Mouse (Mus musculus) liver, embryonic 11.5 days (tissue): ENCODE data around the gene Dcbld2. TPM values are rescaled to one million over a fixed set of nuclear protein-coding genes. Genes with fewer than 3 reads are reported as not detected.
A peak's percentile ranks its signal among the peaks of the same experiment; 100 is the strongest.

Source experiments
- ATAC-seq: fragments of 200-750 bp; cut with Nextera tagmentation; replicated peaks from 2 replicates; pipeline ENCODE4 v1.8.0; 2017; ENCODE audit warnings: moderate number of reproducible peaks, mild to moderate bottlenecking, moderate TSS enrichment, moderate library complexity; ENCODE audit not compliant: low FRiP score
- DNase-seq: peaks from one replicate; pipeline ENCODE4 v3.0.0-alpha.2; 2017; ENCODE audit warnings: low spot score
- H3K27ac ChIP-seq: fragments of 300-500 bp; sonication (generic); 2 replicates; pipeline ENCODE4 v1.5.1; 2014; ENCODE audit warnings: mild to moderate bottlenecking, low read depth, low read length, control low read depth
- H3K27me3 ChIP-seq: fragments of 300-500 bp; sonication (generic); replicated peaks from 2 replicates; pipeline ENCODE4 v1.6.1; 2014; ENCODE audit warnings: low read length, mixed read lengths; ENCODE audit not compliant: control insufficient read depth, insufficient read depth
- H3K36me3 ChIP-seq: fragments of 300-500 bp; sonication (generic); 2 replicates; pipeline ENCODE4 v1.6.1; 2014; ENCODE audit warnings: mild to moderate bottlenecking, low read length, moderate library complexity, mixed read lengths; ENCODE audit not compliant: control insufficient read depth, insufficient read depth
- H3K4me1 ChIP-seq: fragments of 300-500 bp; sonication (generic); replicated peaks from 2 replicates; pipeline ENCODE4 v1.6.1; 2014; ENCODE audit warnings: low read length, mixed read lengths; ENCODE audit not compliant: control insufficient read depth, insufficient read depth
- H3K4me2 ChIP-seq: fragments of 300-500 bp; sonication (generic); 2 replicates; pipeline ENCODE4 v1.6.1; 2014; ENCODE audit warnings: mild to moderate bottlenecking, control low read depth, moderate library complexity
- H3K4me3 ChIP-seq: fragments of 300-500 bp; sonication (generic); 2 replicates; pipeline ENCODE4 v1.5.1; 2014; ENCODE audit warnings: low read depth, low read length, control low read depth
- H3K9ac ChIP-seq: fragments of 300-500 bp; sonication (generic); 2 replicates; pipeline ENCODE4 v1.6.1; 2014; ENCODE audit warnings: low read depth, low read length, control low read depth
- H3K9me3 ChIP-seq: fragments of 300-500 bp; sonication (generic); 2 replicates; pipeline ENCODE4 v1.6.1; 2016; ENCODE audit warnings: low read length, inconsistent platforms, mixed read lengths; ENCODE audit not compliant: control insufficient read depth
- WGBS: fragments of 180-500 bp; shearing (Covaris S2); extraction: QIAGEN DNeasy Blood & Tissue Kit; methylation state at CpG from one replicate; pipeline ENCODE4 v1.1.7; 2014; 5-methylcytosine and 5-hydroxymethylcytosine counted together
- polyA plus RNA-seq: library from polyadenylated mRNA; unstranded; fragments of >200 nt; fragmentation: Nextera tagmentation; extraction: Ambion mirVana; gene quantifications from 2 replicates; pipeline ENCODE4 v1.2.1, GENCODE M21; 2014

Dcbld2 gene
- polyA plus RNA-seq, 1 experiment from 2014 or later: 9.4 TPM

- H3K4me3 ChIP-seq: no peak overlapping the region
- no peak for DNase-seq
- H3K9ac ChIP-seq: no peak overlapping the region
- no peak overlapping the region for H3K4me2 ChIP-seq
- WGBS: 69% methylated on average over 9 of the region's 9 CpGs
- no peaks in the 10 kb centered on the region for H3K27me3 ChIP-seq
- peaks cover 7% of the 10 kb centered on the region; the same call in 1 of the 2 replicates for H3K4me1 ChIP-seq
- H3K9me3 ChIP-seq: no peaks in the 10 kb centered on the region
- H3K27ac ChIP-seq: no peak overlapping the region
- H3K36me3 ChIP-seq: peaks cover 22% of the 10 kb centered on the region
- peak; percentile 19; the same call in 1 of the 2 replicates for ATAC-seq
Observed at GRCm38 (mm10) chr16:58481219-58481905, 73.1 kb downstream of the Dcbld2 start.

- no peak overlapping the region for H3K4me3 ChIP-seq
- H3K4me2 ChIP-seq: no peak overlapping the region
- H3K9me3 ChIP-seq: no peaks in the 10 kb centered on the region
- 75% methylated on average over 5 of the region's 5 CpGs for WGBS
- ATAC-seq: no peak
- H3K27ac ChIP-seq: no peak overlapping the region
- peaks cover 22% of the 10 kb centered on the region for H3K36me3 ChIP-seq
- H3K27me3 ChIP-seq: no peaks in the 10 kb centered on the region
- no peak for DNase-seq
- H3K9ac ChIP-seq: no peak overlapping the region
- H3K4me1 ChIP-seq: peaks cover 7% of the 10 kb centered on the region; the same call in 1 of the 2 replicates
Observed at GRCm38 (mm10) chr16:58481906-58482270, 73.6 kb downstream of the Dcbld2 start.

- no peak overlapping the region for H3K27ac ChIP-seq
- WGBS: 46% methylated on average over 3 of the region's 3 CpGs
- no peak overlapping the region for H3K9ac ChIP-seq
- H3K36me3 ChIP-seq: peaks cover 22% of the 10 kb centered on the region
- no peaks in the 10 kb centered on the region for H3K27me3 ChIP-seq
- no peaks in the 10 kb centered on the region for H3K9me3 ChIP-seq
- peaks cover 7% of the 10 kb centered on the region; the same call in 1 of the 2 replicates for H3K4me1 ChIP-seq
- H3K4me3 ChIP-seq: no peak overlapping the region
- ATAC-seq (no peak), DNase-seq (no peak)
- no peak overlapping the region for H3K4me2 ChIP-seq
Observed at GRCm38 (mm10) chr16:58482296-58482695, 74.1 kb downstream of the Dcbld2 start.

GRCm38 (mm10) chr16:58487861-58488260, 79.6 kb downstream of the Dcbld2 start:
- no peaks in the 10 kb centered on the region for H3K27me3 ChIP-seq
- no peak overlapping the region for H3K27ac ChIP-seq
- DNase-seq: no peak
- no peaks in the 10 kb centered on the region for H3K9me3 ChIP-seq
- no peaks in the 10 kb centered on the region for H3K4me1 ChIP-seq
- no peak overlapping the region for H3K4me2 ChIP-seq
- WGBS: 81% methylated on average over 6 of the region's 6 CpGs
- no peak overlapping the region for H3K9ac ChIP-seq
- no peak overlapping the region for H3K4me3 ChIP-seq
- ATAC-seq: no peak
- peaks cover 9% of the 10 kb centered on the region for H3K36me3 ChIP-seq

GRCm38 (mm10) chr16:58496791-58497190, 88.5 kb downstream of the Dcbld2 start:
- Histone ChIP-seq H3K27me3 (no peaks in the 10 kb centered on the region), H3K9me3 (no peaks in the 10 kb centered on the region), H3K4me3 (no peak overlapping the region), H3K27ac (peak overlapping the region; percentile 83), H3K4me2 (no peak overlapping the region; the same call in 1 of the 2 replicates), H3K9ac (peak overlapping the region; percentile 31; the same call in 1 of the 2 replicates), H3K4me1 (peaks cover 40% of the 10 kb centered on the region), H3K36me3 (peaks cover 4% of the 10 kb centered on the region; the same call in 1 of the 2 replicates)
- ATAC-seq (no peak), DNase-seq (no peak)

GRCm38 (mm10) chr16:58497886-58498713, 89.9 kb downstream of the Dcbld2 start:
- ATAC-seq: peak; percentile 93
- H3K27ac ChIP-seq: peak overlapping the region; percentile 83
- peaks cover under 1% of the 10 kb centered on the region; the same call in 1 of the 2 replicates for H3K36me3 ChIP-seq
- no peak overlapping the region for H3K4me3 ChIP-seq
- DNase-seq: no peak
- H3K4me1 ChIP-seq: peaks cover 53% of the 10 kb centered on the region
- WGBS: 33% methylated on average over 9 of the region's 9 CpGs
- H3K9ac ChIP-seq: peak overlapping the region; percentile 22; the same call in 1 of the 2 replicates
- peak overlapping the region; percentile 27 for H3K4me2 ChIP-seq
- no peaks in the 10 kb centered on the region for H3K27me3 ChIP-seq
- no peaks in the 10 kb centered on the region for H3K9me3 ChIP-seq

- peaks cover 58% of the 10 kb centered on the region for H3K4me1 ChIP-seq
- 57% methylated on average over 1 of the region's 1 CpGs for WGBS
- no peaks in the 10 kb centered on the region for H3K27me3 ChIP-seq
- no peak for ATAC-seq
- no peak for DNase-seq
- H3K9me3 ChIP-seq: no peaks in the 10 kb centered on the region
- H3K9ac ChIP-seq: no peak overlapping the region
- no peak overlapping the region for H3K4me2 ChIP-seq
- peak overlapping the region; percentile 83 for H3K27ac ChIP-seq
- H3K4me3 ChIP-seq: no peak overlapping the region
- no peaks in the 10 kb centered on the region for H3K36me3 ChIP-seq
Observed at GRCm38 (mm10) chr16:58499172-58499584, 90.9 kb downstream of the Dcbld2 start.

- Histone ChIP-seq H3K4me3 (no peak overlapping the region), H3K9ac (no peak overlapping the region), H3K27ac (peak overlapping the region; percentile 83; the same call in 1 of the 2 replicates), H3K27me3 (no peaks in the 10 kb centered on the region), H3K36me3 (no peaks in the 10 kb centered on the region; the same call in 1 of the 2 replicates), H3K4me2 (no peak overlapping the region), H3K4me1 (peaks cover 58% of the 10 kb centered on the region), H3K9me3 (no peaks in the 10 kb centered on the region)
- 72% methylated on average over 5 of the region's 5 CpGs for WGBS
- DNase-seq (no peak), ATAC-seq (no peak)
Observed at GRCm38 (mm10) chr16:58499650-58500049, 91.4 kb downstream of the Dcbld2 start.
